Mouse (Mus musculus) MEL (cell line): ENCODE measurements around the gene Tmtc2.

Experiments used
- CHD2 ChIP-seq: IDR thresholded peaks from 2 replicates; pipeline ENCODE4 v1.6.1; 2011; ENCODE audit warnings: low read length, improper control_type of control experiment
- CTCF ChIP-seq, 3 experiments: IDR thresholded peaks in 2 of 3; conservative IDR thresholded peaks in 1 of 3; 2 replicates each; pipeline ENCODE4 v1.5.1; 2011 to 2012; ENCODE audit warnings: low read length in 3 of 3, low read depth in 2 of 3, mild to moderate bottlenecking in 2 of 3, improper control_type of control experiment in 1 of 3, inconsistent platforms in 1 of 3, mixed read lengths in 1 of 3, moderate library complexity in 1 of 3; ENCODE audit not compliant: control insufficient read depth in 1 of 3, insufficient read depth in 1 of 3, poor library complexity in 1 of 3, severe bottlenecking in 1 of 3
- EP300 ChIP-seq, 2 experiments: IDR thresholded peaks; 2 replicates each; pipeline ENCODE4 v1.6.1; 2011; ENCODE audit warnings: improper control_type of control experiment in 2 of 2, low read length in 2 of 2, low read depth in 1 of 2, mild to moderate bottlenecking in 1 of 2
- JUND ChIP-seq: IDR thresholded peaks from 2 replicates; pipeline ENCODE4 v1.6.1; 2011; ENCODE audit warnings: low read depth, mild to moderate bottlenecking, improper control_type of control experiment, low read length
- MAX ChIP-seq: IDR thresholded peaks from 2 replicates; pipeline ENCODE4 v1.6.1; 2011; ENCODE audit warnings: low read length, improper control_type of control experiment
- MXI1 ChIP-seq: IDR thresholded peaks from 2 replicates; pipeline ENCODE4 v1.6.1; 2011; ENCODE audit warnings: mild to moderate bottlenecking, low read depth, low read length, improper control_type of control experiment
- POLR2A ChIP-seq, 2 experiments: IDR thresholded peaks; 2 replicates each; pipeline ENCODE4 v1.6.1; 2011 to 2012; ENCODE audit warnings: low read length in 2 of 2, mild to moderate bottlenecking in 2 of 2, control low read depth in 1 of 2, improper control_type of control experiment in 1 of 2, low read depth in 1 of 2, moderate library complexity in 1 of 2; ENCODE audit not compliant: control insufficient read depth in 1 of 2, insufficient read depth in 1 of 2, poor library complexity in 1 of 2
- POLR2AphosphoS2 ChIP-seq: IDR thresholded peaks from 2 replicates; pipeline ENCODE4 v1.6.1; 2011; ENCODE audit warnings: low read length, improper control_type of control experiment

GRCm38 (mm10) chr10:105571019-105571418 is 3.2 kb downstream of the Tmtc2 start:
- TF ChIP-seq EP300 (IDR thresholded peaks at IDR 0.05; ENCODE audit: low read depth in 1 of 2, low read length in 2 of 2) (no peak), MAX (no peak), CTCF (IDR thresholded peaks at IDR 0.05 in 2 of 3, conservative IDR thresholded peaks at IDR 0.05 in 1 of 3; ENCODE audit: control insufficient read depth in 1 of 3, insufficient read depth in 1 of 3, low read depth in 2 of 3, low read length in 3 of 3, poor library complexity in 1 of 3, severe bottlenecking in 1 of 3) (no peak), POLR2A (IDR thresholded peaks at IDR 0.05; ENCODE audit: control insufficient read depth in 1 of 2, insufficient read depth in 1 of 2, low read depth in 1 of 2, low read length in 2 of 2, poor library complexity in 1 of 2) (no peak), MXI1 (no peak), POLR2AphosphoS2 (no peak), JUND (no peak), CHD2 (no peak)
